Mouse (Mus musculus): ENCODE results near the gene B4galnt2. TPM values are rescaled to one million over a fixed set of nuclear protein-coding genes. Genes with fewer than 3 reads are reported as not detected.

Gene B4galnt2
- polyA plus RNA-seq, 1 experiment from 2014 or later = 4.5 TPM

- 50% methylated on average over 6 of the region's 6 CpGs for WGBS
- ATAC-seq (ENCODE audit: insufficient read depth, low FRiP score) = no peak
- H3K4me3 ChIP-seq (replicated peaks; ENCODE audit: low read length) = no peak overlapping the region
- no peak overlapping the region for H3K4me2 ChIP-seq (ENCODE audit: low read depth, low read length)
- peaks cover 21% of the 10 kb centered on the region for H3K4me1 ChIP-seq (ENCODE audit: control insufficient read depth, insufficient read depth, low read length)
- H3K27me3 ChIP-seq (ENCODE audit: control insufficient read depth, insufficient read depth, low read length) = peaks cover 45% of the 10 kb centered on the region
- H3K36me3 ChIP-seq (ENCODE audit: control insufficient read depth, insufficient read depth, low read length) = no peaks in the 10 kb centered on the region
- H3K27ac ChIP-seq (ENCODE audit: low read length) = no peak overlapping the region
- H3K9me3 ChIP-seq (replicated peaks; ENCODE audit: control insufficient read depth, low read length) = no peaks in the 10 kb centered on the region
- no peak overlapping the region for H3K9ac ChIP-seq (ENCODE audit: low read length)
Observed at GRCm38 (mm10) chr11:95826317-95827167, 88.1 kb downstream of the B4galnt2 start.

DNA sequence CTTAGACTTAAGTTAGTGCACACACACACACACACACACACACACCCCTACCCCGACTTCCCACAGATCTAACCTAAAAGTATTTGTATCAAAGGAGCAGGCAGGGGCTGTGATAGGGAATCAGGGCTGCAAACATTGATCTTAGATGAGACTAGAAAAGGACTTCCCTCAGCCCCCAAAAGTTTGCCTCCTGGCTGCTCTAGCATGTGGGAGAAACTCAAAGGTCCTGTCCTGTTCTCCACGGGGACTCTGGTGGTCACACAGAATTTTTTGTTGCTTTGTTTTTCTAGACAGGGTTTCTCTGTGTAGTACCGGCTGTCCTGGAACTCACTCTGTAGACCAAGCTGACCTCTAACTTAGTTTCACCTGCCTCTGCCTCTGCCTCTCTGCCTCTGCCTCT is 89.1 kb downstream of the B4galnt2 start:
- Histone ChIP-seq H3K4me3 (replicated peaks; ENCODE audit: low read length) (no peak overlapping the region), H3K4me1 (ENCODE audit: control insufficient read depth, insufficient read depth, low read length) (peaks cover 13% of the 10 kb centered on the region), H3K9ac (ENCODE audit: low read length) (no peak overlapping the region), H3K27me3 (ENCODE audit: control insufficient read depth, insufficient read depth, low read length) (peaks cover 36% of the 10 kb centered on the region), H3K9me3 (replicated peaks; ENCODE audit: control insufficient read depth, low read length) (no peaks in the 10 kb centered on the region), H3K27ac (ENCODE audit: low read length) (no peak overlapping the region), H3K36me3 (ENCODE audit: control insufficient read depth, insufficient read depth, low read length) (no peaks in the 10 kb centered on the region), H3K4me2 (ENCODE audit: low read depth, low read length) (no peak overlapping the region)
- 48% methylated on average over 3 of the region's 3 CpGs for WGBS
- ATAC-seq (ENCODE audit: insufficient read depth, low FRiP score) = no peak

DNA sequence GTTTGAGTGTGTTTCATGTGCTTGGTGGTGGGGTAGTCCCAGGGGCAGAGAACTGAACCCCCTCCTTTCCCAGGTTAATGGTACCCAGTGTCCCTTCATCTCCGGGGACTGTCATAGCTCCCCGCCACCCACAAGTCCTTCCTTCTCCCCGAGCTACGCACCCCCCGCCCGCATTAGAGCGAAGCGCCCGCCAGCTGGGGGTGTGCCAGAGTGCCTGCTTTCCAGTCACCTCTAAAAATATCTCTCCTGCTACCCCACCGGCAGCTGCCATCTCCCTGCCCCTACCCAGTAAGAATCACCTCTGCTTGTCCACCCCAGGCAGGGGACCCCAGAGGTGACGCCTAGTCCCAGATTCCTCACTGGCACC is 89.8 kb downstream of the B4galnt2 start:
- Histone ChIP-seq H3K27me3 (ENCODE audit: control insufficient read depth, insufficient read depth, low read length) (peaks cover 29% of the 10 kb centered on the region), H3K4me2 (ENCODE audit: low read depth, low read length) (peak overlapping the region; percentile 90), H3K27ac (ENCODE audit: low read length) (no peak overlapping the region), H3K4me3 (replicated peaks; ENCODE audit: low read length) (peak overlapping the region; percentile 70), H3K36me3 (ENCODE audit: control insufficient read depth, insufficient read depth, low read length) (no peaks in the 10 kb centered on the region), H3K9ac (ENCODE audit: low read length) (peak overlapping the region; percentile 77), H3K9me3 (replicated peaks; ENCODE audit: control insufficient read depth, low read length) (no peaks in the 10 kb centered on the region), H3K4me1 (ENCODE audit: control insufficient read depth, insufficient read depth, low read length) (peaks cover 6% of the 10 kb centered on the region)
- peak; percentile 8; the same call in 1 of the 2 replicates for ATAC-seq (ENCODE audit: insufficient read depth, low FRiP score)
- WGBS = 1% methylated on average over 11 of the region's 11 CpGs

- Histone ChIP-seq H3K36me3 (ENCODE audit: control insufficient read depth, insufficient read depth, low read length) (no peaks in the 10 kb centered on the region), H3K4me1 (ENCODE audit: control insufficient read depth, insufficient read depth, low read length) (peaks cover 6% of the 10 kb centered on the region; the same call in 1 of the 2 replicates), H3K9ac (ENCODE audit: low read length) (peak within 1 kb of the TSS; percentile 77), H3K27ac (ENCODE audit: low read length) (no peak within 1 kb of the TSS; the same call in 1 of the 2 replicates), H3K4me3 (replicated peaks; ENCODE audit: low read length) (peak within 1 kb of the TSS; percentile 70), H3K4me2 (ENCODE audit: low read depth, low read length) (peak within 1 kb of the TSS; percentile 90), H3K9me3 (replicated peaks; ENCODE audit: control insufficient read depth, low read length) (no peaks in the 10 kb centered on the region), H3K27me3 (ENCODE audit: control insufficient read depth, insufficient read depth, low read length) (peaks cover 23% of the 10 kb centered on the region)
- peak; percentile 97 for ATAC-seq (ENCODE audit: insufficient read depth, low FRiP score)
- WGBS = under 1% methylated on average over 78 of the region's 78 CpGs
Observed at GRCm38 (mm10) chr11:95824071-95824876, 90.4 kb downstream of the B4galnt2 start, which contains the start of gene Phospho1. TSS of gene Phospho1 (plus strand) at chr11:95824499.

DNA sequence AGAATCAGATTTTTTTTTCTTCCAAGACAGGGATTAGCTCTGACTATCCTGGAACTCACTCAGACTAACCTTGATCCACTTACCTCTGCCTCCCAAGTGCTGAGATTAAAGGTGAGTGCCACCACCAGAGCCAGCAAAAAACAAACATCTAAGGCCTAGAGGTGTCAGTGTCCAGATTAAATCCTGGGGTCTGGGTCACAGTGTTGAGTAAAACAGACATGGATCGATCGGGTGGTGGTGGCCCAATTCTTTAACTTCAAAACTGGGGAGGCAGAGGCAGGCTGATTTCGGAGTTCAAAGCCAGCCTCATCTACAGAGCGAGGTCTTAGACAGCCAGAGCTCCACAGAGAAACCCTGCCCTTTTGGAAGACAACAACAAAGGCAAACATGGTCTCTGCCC is 92.3 kb downstream of the B4galnt2 start:
- ATAC-seq (ENCODE audit: insufficient read depth, low FRiP score) = no peak
- H3K9ac ChIP-seq (ENCODE audit: low read length) = no peak overlapping the region
- no peaks in the 10 kb centered on the region for H3K36me3 ChIP-seq (ENCODE audit: control insufficient read depth, insufficient read depth, low read length)
- 96% methylated on average over 4 of the region's 4 CpGs for WGBS
- peaks cover 8% of the 10 kb centered on the region; the same call in 1 of the 2 replicates for H3K27me3 ChIP-seq (ENCODE audit: control insufficient read depth, insufficient read depth, low read length)
- no peak overlapping the region for H3K4me3 ChIP-seq (replicated peaks; ENCODE audit: low read length)
- H3K4me1 ChIP-seq (ENCODE audit: control insufficient read depth, insufficient read depth, low read length) = peaks cover 6% of the 10 kb centered on the region; the same call in 1 of the 2 replicates
- H3K9me3 ChIP-seq (replicated peaks; ENCODE audit: control insufficient read depth, low read length) = no peaks in the 10 kb centered on the region
- H3K27ac ChIP-seq (ENCODE audit: low read length) = no peak overlapping the region
- no peak overlapping the region for H3K4me2 ChIP-seq (ENCODE audit: low read depth, low read length)

GRCm38 (mm10) chr11:95821511-95821910 is 93.2 kb downstream of the B4galnt2 start:
- 82% methylated on average over 3 of the region's 3 CpGs for whole genome bisulfite sequencing
- Histone ChIP-seq H3K36me3 (ENCODE audit: control insufficient read depth, insufficient read depth, low read length) (no peaks in the 10 kb centered on the region), H3K27me3 (ENCODE audit: control insufficient read depth, insufficient read depth, low read length) (peaks cover 4% of the 10 kb centered on the region; the same call in 1 of the 2 replicates), H3K9ac (ENCODE audit: low read length) (no peak overlapping the region), H3K27ac (ENCODE audit: low read length) (no peak overlapping the region), H3K4me1 (ENCODE audit: control insufficient read depth, insufficient read depth, low read length) (peaks cover 6% of the 10 kb centered on the region; the same call in 1 of the 2 replicates), H3K4me3 (replicated peaks; ENCODE audit: low read length) (no peak overlapping the region), H3K4me2 (ENCODE audit: low read depth, low read length) (no peak overlapping the region), H3K9me3 (replicated peaks; ENCODE audit: control insufficient read depth, low read length) (no peaks in the 10 kb centered on the region)
- ATAC-seq (ENCODE audit: insufficient read depth, low FRiP score) = no peak

DNA sequence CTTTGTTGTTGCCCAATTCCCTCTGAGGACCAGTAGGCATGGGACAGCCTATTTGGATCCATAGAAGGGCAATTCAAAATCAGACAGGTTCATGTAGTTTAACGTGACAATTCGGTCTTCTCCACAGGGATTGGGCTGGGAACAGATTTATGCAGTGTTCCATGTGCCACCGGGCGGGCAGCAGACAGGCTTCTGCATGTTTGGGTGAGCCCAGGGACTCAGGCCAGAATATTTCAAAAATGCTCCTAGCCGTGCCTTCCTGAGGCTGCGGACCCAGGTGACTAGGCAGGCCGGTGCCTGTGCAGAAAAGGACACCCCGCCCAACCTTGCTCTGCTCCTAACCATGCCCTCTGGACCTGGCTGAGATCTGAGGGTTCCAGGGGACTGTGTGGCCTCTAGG is 95.6 kb downstream of the B4galnt2 start:
- H3K36me3 ChIP-seq (ENCODE audit: control insufficient read depth, insufficient read depth, low read length) = no peaks in the 10 kb centered on the region
- H3K27me3 ChIP-seq (ENCODE audit: control insufficient read depth, insufficient read depth, low read length) = 0 out of 2 replicates have a peak, but pooled peaks cover 4% of the 10 kb centered on the region
- H3K27ac ChIP-seq (ENCODE audit: low read length) = peak overlapping the region; percentile 9; the same call in 1 of the 2 replicates
- 77% methylated on average over 8 of the region's 8 CpGs for WGBS
- peaks cover 6% of the 10 kb centered on the region; the same call in 1 of the 2 replicates for H3K4me1 ChIP-seq (ENCODE audit: control insufficient read depth, insufficient read depth, low read length)
- no peak overlapping the region for H3K4me3 ChIP-seq (replicated peaks; ENCODE audit: low read length)
- H3K9me3 ChIP-seq (replicated peaks; ENCODE audit: control insufficient read depth, low read length) = 0 out of 2 replicates have a peak, but pooled peaks cover 2% of the 10 kb centered on the region
- H3K9ac ChIP-seq (ENCODE audit: low read length) = no peak overlapping the region
- no peak overlapping the region for H3K4me2 ChIP-seq (ENCODE audit: low read depth, low read length)
- no peak for ATAC-seq (ENCODE audit: insufficient read depth, low FRiP score)
